Mouse (Mus musculus) kidney, embryonic 16.5 days (tissue): ENCODE results near the gene Astn1. TPM values are rescaled to one million over a fixed set of nuclear protein-coding genes. Genes with fewer than 3 reads are reported as not detected.

ENCODE experiments used
- ATAC-seq: fragments of 200-750 bp; cut with Nextera tagmentation; 2 replicates; pipeline ENCODE4 v1.8.0; 2017; ENCODE audit warnings: moderate TSS enrichment; ENCODE audit not compliant: low FRiP score, low TSS enrichment
- H3K27ac ChIP-seq: fragments of 300-500 bp; sonication (generic); 2 replicates; pipeline ENCODE4 v1.5.1; 2014; ENCODE audit warnings: low read length
- H3K27me3 ChIP-seq: fragments of 300-500 bp; sonication (generic); 2 replicates; pipeline ENCODE4 v1.6.1; 2014; ENCODE audit warnings: low read length, control low read depth, mixed read lengths; ENCODE audit not compliant: insufficient read depth
- H3K36me3 ChIP-seq: fragments of 300-500 bp; sonication (generic); 2 replicates; pipeline ENCODE4 v1.6.1; 2014; ENCODE audit warnings: low read length, control low read depth, mixed read lengths; ENCODE audit not compliant: insufficient read depth
- H3K4me1 ChIP-seq: fragments of 300-500 bp; sonication (generic); 2 replicates; pipeline ENCODE4 v1.6.1; 2014; ENCODE audit warnings: low read length, control low read depth, mixed read lengths; ENCODE audit not compliant: insufficient read depth
- H3K4me2 ChIP-seq: fragments of 300-500 bp; sonication (generic); replicated peaks from 2 replicates; pipeline ENCODE4 v1.6.1; 2014; ENCODE audit warnings: low read depth, low read length
- H3K4me3 ChIP-seq: fragments of 300-500 bp; sonication (generic); 2 replicates; pipeline ENCODE4 v1.5.1; 2014; ENCODE audit warnings: mild to moderate bottlenecking, low read length
- H3K9ac ChIP-seq: fragments of 300-500 bp; sonication (generic); replicated peaks from 2 replicates; pipeline ENCODE4 v1.6.1; 2014; ENCODE audit warnings: low read length
- H3K9me3 ChIP-seq: fragments of 300-500 bp; sonication (generic); 2 replicates; pipeline ENCODE4 v1.6.1; 2016; ENCODE audit warnings: low read length, control low read depth
- WGBS: fragments of 180-500 bp; shearing (Covaris S2); extraction: QIAGEN DNeasy Blood & Tissue Kit; methylation state at CpG from one replicate; pipeline ENCODE4 v1.1.7; 2014; 5-methylcytosine and 5-hydroxymethylcytosine counted together
- polyA plus RNA-seq: library from polyadenylated mRNA; unstranded; fragments of >200 nt; fragmentation: Nextera tagmentation; extraction: Ambion mirVana; gene quantifications from 2 replicates; pipeline ENCODE4 v1.2.1, GENCODE M21; 2015

Astn1 gene
- polyA plus RNA-seq, result 0.64 and 1.0 TPM in 2 replicates

- Histone ChIP-seq H3K4me2 (peak within 1 kb of the TSS; percentile 67), H3K9ac (peak within 1 kb of the TSS; percentile 9), H3K9me3 (no peaks in the 10 kb centered on the region), H3K36me3 (no peaks in the 10 kb centered on the region), H3K4me3 (peak within 1 kb of the TSS; percentile 47), H3K27ac (no peak within 1 kb of the TSS), H3K27me3 (peaks cover 43% of the 10 kb centered on the region), H3K4me1 (peaks cover 6% of the 10 kb centered on the region; the same call in 1 of the 2 replicates)
- 2% methylated on average over 2 of the region's 2 CpGs for WGBS
- ATAC-seq, result no peak
These were observed at the start of gene Astn1 for GRCm38 (mm10) chr1:158361964-158362291. Gene Astn1, plus strand, starts transcription at chr1:158362273.

- ATAC-seq, result no peak
- H3K9me3 ChIP-seq, result no peaks in the 10 kb centered on the region
- no peaks in the 10 kb centered on the region for H3K4me1 ChIP-seq
- H3K4me2 ChIP-seq, result no peak overlapping the region
- no peak overlapping the region for H3K9ac ChIP-seq
- WGBS, result 72% methylated on average over 6 of the region's 6 CpGs
- no peaks in the 10 kb centered on the region for H3K36me3 ChIP-seq
- no peaks in the 10 kb centered on the region for H3K27me3 ChIP-seq
- H3K4me3 ChIP-seq, result no peak overlapping the region
- H3K27ac ChIP-seq, result no peak overlapping the region
These were observed 38.7 kb upstream of the Astn1 start for GRCm38 (mm10) chr1:158323325-158323724.

DNA sequence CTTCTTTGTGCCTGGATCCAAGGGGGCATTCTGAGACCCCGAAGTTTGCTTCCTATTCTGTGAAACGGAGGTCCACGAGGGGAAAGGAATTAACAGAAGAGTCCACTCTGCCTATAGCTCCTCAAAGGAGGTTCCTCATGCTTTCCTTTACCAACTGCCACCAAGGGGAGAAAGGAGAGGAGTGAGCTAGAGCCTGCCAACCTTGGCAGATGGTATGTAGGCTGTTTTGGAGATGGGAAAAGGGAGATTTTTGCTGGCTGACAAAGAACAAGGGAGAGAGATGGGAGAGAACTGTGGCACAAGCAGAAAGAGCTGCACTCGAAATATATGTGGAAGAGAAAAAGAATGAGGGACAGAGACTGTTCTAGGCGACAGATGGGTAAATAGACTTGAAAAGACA lies 33.9 kb upstream of the Astn1 start:
- Histone ChIP-seq H3K9ac (no peak overlapping the region), H3K4me1 (no peaks in the 10 kb centered on the region), H3K27ac (no peak overlapping the region), H3K27me3 (no peaks in the 10 kb centered on the region), H3K4me3 (no peak overlapping the region), H3K36me3 (no peaks in the 10 kb centered on the region), H3K9me3 (no peaks in the 10 kb centered on the region), H3K4me2 (no peak overlapping the region)
- ATAC-seq, result no peak
- WGBS, result 84% methylated on average over 5 of the region's 5 CpGs

- Histone ChIP-seq H3K36me3 (no peaks in the 10 kb centered on the region), H3K9me3 (no peaks in the 10 kb centered on the region), H3K27me3 (no peaks in the 10 kb centered on the region), H3K4me1 (no peaks in the 10 kb centered on the region), H3K9ac (no peak overlapping the region), H3K4me3 (no peak overlapping the region), H3K4me2 (no peak overlapping the region), H3K27ac (no peak overlapping the region)
- ATAC-seq, result no peak
- WGBS, result 84% methylated on average over 2 of the region's 2 CpGs
These were observed 33.2 kb upstream of the Astn1 start for GRCm38 (mm10) chr1:158328839-158329238.

DNA sequence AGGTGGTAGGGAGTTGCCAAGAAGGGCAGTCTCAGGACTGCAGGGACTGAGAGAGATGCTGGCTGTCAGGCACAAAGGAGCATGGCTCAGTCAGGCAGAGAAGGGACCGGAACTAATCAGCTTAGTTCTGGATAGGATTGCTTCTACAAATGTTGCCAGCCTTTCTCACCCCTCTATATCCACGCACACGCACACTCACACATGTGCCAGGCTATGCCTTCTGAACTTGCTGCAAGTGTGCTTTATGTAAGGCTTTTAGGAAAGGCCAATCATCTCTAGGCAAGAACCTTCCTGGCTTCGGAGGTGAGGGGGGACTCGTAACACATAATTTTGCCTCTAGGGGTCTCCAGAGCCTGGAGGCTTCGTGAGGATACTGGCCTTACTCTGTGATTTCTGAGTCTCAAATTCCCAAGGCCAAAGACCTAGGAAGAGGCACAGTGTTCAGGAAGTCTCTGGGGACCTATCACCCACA lies 18.8 kb upstream of the Astn1 start:
- Histone ChIP-seq H3K9ac (no peak overlapping the region), H3K27me3 (no peaks in the 10 kb centered on the region), H3K4me2 (no peak overlapping the region), H3K4me3 (no peak overlapping the region), H3K36me3 (no peaks in the 10 kb centered on the region), H3K4me1 (no peaks in the 10 kb centered on the region), H3K27ac (no peak overlapping the region), H3K9me3 (no peaks in the 10 kb centered on the region)
- 0 out of 2 replicates have a peak, but pooled peaks have one; percentile 39 for ATAC-seq
- 50% methylated on average over 6 of the region's 6 CpGs for WGBS

DNA sequence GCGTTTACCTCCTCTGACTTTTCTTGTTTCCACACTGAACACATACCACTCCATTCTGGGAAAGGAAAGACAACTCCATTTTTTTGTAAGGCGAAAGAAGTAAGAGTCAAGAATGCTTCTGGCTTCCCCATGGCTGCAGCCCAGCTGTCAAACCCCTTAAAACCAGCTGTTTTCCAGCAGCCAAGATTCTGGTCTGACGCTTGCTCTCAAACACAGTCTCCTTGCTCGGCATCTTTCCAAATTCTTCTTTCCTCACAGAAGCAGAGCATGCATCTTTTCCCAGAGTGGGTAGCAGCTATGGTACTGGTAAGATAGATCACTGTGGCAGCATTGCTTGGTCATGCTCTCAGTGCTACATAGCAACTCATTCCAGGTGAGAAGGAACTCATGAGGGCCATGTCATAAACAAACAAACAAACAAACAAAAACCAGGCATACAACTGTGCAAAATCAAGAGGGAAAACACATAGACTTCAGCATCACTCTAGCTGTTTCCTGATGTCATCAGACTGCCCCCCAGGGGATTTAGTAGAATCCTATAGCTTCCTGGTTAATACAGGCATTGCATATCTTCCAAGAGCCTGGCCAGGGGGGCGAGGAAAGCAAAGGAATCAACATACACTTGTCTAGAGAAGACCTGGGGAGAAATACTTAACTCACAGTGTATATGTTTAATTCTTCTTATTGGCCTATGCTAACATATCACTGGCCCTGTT lies 8.3 kb upstream of the Astn1 start:
- Histone ChIP-seq H3K27ac (no peak overlapping the region), H3K4me3 (no peak overlapping the region), H3K27me3 (peaks cover 51% of the 10 kb centered on the region), H3K36me3 (no peaks in the 10 kb centered on the region), H3K9ac (no peak overlapping the region), H3K4me1 (peaks cover 7% of the 10 kb centered on the region), H3K9me3 (no peaks in the 10 kb centered on the region), H3K4me2 (no peak overlapping the region)
- WGBS, result 67% methylated on average over 5 of the region's 5 CpGs
- ATAC-seq, result no peak

- Histone ChIP-seq H3K27ac (no peak overlapping the region), H3K36me3 (no peaks in the 10 kb centered on the region), H3K27me3 (peaks cover 63% of the 10 kb centered on the region), H3K4me3 (peak overlapping the region; percentile 55), H3K9me3 (no peaks in the 10 kb centered on the region), H3K4me2 (peak overlapping the region; percentile 70), H3K4me1 (peaks cover 7% of the 10 kb centered on the region), H3K9ac (peak overlapping the region; percentile 42)
- WGBS, result 8% methylated on average over 28 of the region's 28 CpGs
- peak; percentile 5; the same call in 1 of the 2 replicates for ATAC-seq
These were observed 6.7 kb upstream of the Astn1 start for GRCm38 (mm10) chr1:158355177-158356050.

DNA sequence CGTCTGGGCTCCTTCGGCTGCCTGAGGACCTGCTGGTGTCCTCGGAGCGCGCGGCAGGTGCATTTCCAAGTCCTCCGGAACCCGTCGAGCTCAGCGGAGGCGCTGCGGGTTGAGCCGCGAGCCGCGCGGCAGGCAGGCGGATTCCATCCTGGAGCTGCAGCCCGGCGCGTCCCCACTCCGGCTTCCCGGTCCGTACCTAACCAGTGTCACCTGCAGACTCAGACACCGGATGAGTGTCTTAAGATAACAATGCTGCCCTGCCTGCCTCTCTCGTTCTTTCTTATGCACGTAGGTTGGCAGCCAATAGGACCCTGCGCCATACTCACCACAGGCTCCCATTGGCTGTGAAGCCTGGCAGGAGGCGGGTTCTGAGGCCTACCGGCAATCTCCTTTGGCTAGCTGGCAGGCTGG lies 6.0 kb upstream of the Astn1 start, which contains the start of gene Brinp2:
Brinp2 (minus strand) TSS at position 276 of the 411 bp plus-strand sequence.
- Histone ChIP-seq H3K9me3 (no peaks in the 10 kb centered on the region), H3K4me1 (peaks cover 7% of the 10 kb centered on the region), H3K9ac (peak within 1 kb of the TSS; percentile 42), H3K4me2 (peak within 1 kb of the TSS; percentile 70), H3K4me3 (peak within 1 kb of the TSS; percentile 55), H3K27me3 (peaks cover 67% of the 10 kb centered on the region), H3K36me3 (no peaks in the 10 kb centered on the region), H3K27ac (no peak within 1 kb of the TSS)
- ATAC-seq, result peak; percentile 99
- under 1% methylated on average over 30 of the region's 30 CpGs for WGBS

DNA sequence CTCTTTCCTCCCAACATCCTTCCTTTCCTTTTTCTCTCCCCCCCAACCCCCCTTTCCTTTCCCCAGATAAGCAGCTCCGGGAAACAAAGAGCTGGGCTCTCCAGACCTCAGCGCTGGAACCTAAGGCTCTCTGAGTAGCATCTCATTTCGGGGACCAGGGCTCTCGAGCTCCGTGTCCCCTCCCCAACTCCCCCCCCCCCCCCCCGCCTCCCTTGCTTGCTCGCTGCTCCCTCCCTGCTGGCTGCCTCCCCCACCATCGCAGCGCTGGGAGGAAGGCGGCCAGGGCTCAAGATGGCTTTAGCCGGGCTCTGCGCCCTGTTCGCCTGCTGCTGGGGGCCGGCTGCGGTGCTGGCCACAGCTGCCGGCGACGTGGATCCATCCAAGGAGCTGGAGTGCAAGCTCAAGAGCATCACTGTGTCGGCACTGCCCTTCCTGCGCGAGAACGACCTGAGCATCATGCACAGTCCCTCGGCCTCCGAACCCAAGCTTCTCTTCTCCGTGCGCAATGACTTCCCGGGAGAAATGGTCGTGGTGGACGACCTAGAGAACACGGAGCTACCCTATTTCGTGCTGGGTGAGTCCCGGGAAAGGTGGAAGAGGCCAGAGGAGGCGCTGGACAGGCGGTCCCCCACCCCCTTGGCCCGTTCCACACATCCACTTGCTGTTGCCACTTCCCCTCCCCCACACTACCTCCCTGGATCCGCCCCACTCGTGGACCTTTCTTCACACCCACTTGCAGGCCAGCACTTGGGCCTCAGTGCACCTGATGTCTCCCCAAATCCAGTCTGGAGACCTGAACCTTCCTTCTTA lies 424 bp downstream of the Astn1 start:
- Histone ChIP-seq H3K4me1 (peaks cover 6% of the 10 kb centered on the region; the same call in 1 of the 2 replicates), H3K36me3 (no peaks in the 10 kb centered on the region), H3K9me3 (no peaks in the 10 kb centered on the region), H3K27ac (no peak overlapping the region), H3K4me3 (peak overlapping the region; percentile 47), H3K4me2 (peak overlapping the region; percentile 67), H3K9ac (peak overlapping the region; percentile 9), H3K27me3 (peaks cover 38% of the 10 kb centered on the region)
- peak; percentile 71 for ATAC-seq
- 2% methylated on average over 33 of the region's 37 CpGs for WGBS
